Mouse (Mus musculus) embryonic facial prominence, embryonic 14.5 days (tissue): ENCODE data around the gene Neo1. TPM values are rescaled to one million over a fixed set of nuclear protein-coding genes. Genes with fewer than 3 reads are reported as not detected.

Source experiments
- ATAC-seq: fragments of 200-750 bp; cut with Nextera tagmentation; 2 replicates; pipeline ENCODE4 v1.8.0; 2017; ENCODE audit warnings: low read depth, moderate number of reproducible peaks, moderate TSS enrichment
- DNase-seq: peaks from one replicate; pipeline ENCODE4 v3.0.0-alpha.2; 2015; ENCODE audit warnings: low spot score
- H3K27ac ChIP-seq: fragments of 300-500 bp; sonication (generic); replicated peaks from 2 replicates; pipeline ENCODE4 v1.5.1; 2014; ENCODE audit warnings: low read depth, mild to moderate bottlenecking, low read length, moderate library complexity
- H3K27me3 ChIP-seq: fragments of 300-500 bp; sonication (generic); replicated peaks from 2 replicates; pipeline ENCODE4 v1.6.1; 2014; ENCODE audit warnings: low read length; ENCODE audit not compliant: control insufficient read depth, insufficient read depth
- H3K36me3 ChIP-seq: fragments of 300-500 bp; sonication (generic); 2 replicates; pipeline ENCODE4 v1.6.1; 2014; ENCODE audit warnings: low read length, mixed read lengths; ENCODE audit not compliant: control insufficient read depth, insufficient read depth
- H3K4me1 ChIP-seq: fragments of 300-500 bp; sonication (generic); 2 replicates; pipeline ENCODE4 v1.6.1; 2014; ENCODE audit warnings: antibody characterized with exemption, low read length; ENCODE audit not compliant: control insufficient read depth, insufficient read depth
- H3K4me2 ChIP-seq: fragments of 300-500 bp; sonication (generic); 2 replicates; pipeline ENCODE4 v1.6.1; 2014; ENCODE audit warnings: low read depth, mild to moderate bottlenecking, low read length, moderate library complexity, mixed read lengths
- H3K4me3 ChIP-seq: fragments of 300-500 bp; sonication (generic); 2 replicates; pipeline ENCODE4 v1.5.1; 2014; ENCODE audit warnings: low read depth, mild to moderate bottlenecking, low read length
- H3K9ac ChIP-seq: fragments of 300-500 bp; sonication (generic); 2 replicates; pipeline ENCODE4 v1.6.1; 2014; ENCODE audit warnings: low read depth, mild to moderate bottlenecking, low read length, moderate library complexity, mixed read lengths
- H3K9me3 ChIP-seq: fragments of 300-500 bp; sonication (generic); 2 replicates; pipeline ENCODE4 v1.6.1; 2016; ENCODE audit warnings: low read length; ENCODE audit not compliant: control insufficient read depth
- WGBS: fragments of 180-500 bp; shearing (Covaris S2); extraction: QIAGEN DNeasy Blood & Tissue Kit; methylation state at CpG from one replicate; pipeline ENCODE4 v1.1.7; 2014; 5-methylcytosine and 5-hydroxymethylcytosine counted together
- polyA plus RNA-seq: library from polyadenylated mRNA; unstranded; fragments of >200 nt; fragmentation: Nextera tagmentation; extraction: Ambion mirVana; gene quantifications from 2 replicates; pipeline ENCODE4 v1.2.1, GENCODE M21; 2014

The Neo1 gene
- polyA plus RNA-seq, 1 experiment from 2014 or later = 43.1 TPM

DNA sequence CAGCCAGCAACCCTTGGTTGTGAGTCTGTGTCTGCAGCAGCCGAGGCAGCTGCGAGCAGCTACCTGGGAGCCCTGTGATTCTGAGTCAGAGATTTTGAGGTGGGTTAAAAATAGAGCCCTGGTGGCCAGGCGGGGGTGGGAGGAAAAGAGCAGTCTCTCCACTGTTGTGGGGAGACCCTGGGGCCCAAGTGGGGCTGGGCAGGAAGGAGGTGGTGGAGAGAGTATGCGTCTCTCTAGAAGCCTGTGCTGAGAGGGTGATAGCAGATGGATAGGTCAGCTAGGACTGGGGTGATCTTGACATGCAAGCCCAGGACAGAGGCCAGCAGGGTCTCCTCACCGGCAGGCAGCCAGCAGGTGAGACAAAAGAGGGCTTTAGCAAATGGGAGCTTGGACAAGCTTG, 199.1 kb downstream of the Neo1 start:
- no peak overlapping the region for H3K27ac ChIP-seq

DNA sequence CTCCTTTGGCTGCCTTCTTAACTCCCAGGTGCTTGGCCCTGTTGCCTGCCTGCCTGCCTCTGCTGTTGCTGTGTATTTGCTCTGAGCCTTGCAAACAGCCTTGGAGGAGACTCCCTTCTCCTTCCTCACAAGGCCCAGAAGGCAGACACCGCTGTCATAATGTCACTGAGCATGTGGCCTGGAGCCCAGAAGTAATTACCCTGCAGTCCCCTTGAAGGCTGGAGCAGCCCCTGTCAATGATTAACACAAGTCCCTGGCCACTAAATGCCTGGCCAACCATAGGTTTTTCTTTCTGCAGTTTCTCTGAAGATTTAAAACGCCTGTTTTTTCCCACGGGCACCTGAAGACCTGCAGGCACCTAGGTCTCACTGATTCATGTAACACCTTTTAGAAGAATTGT, 203.3 kb downstream of the Neo1 start:
- H3K27ac ChIP-seq = no peak overlapping the region
- no peaks in the 10 kb centered on the region for H3K9me3 ChIP-seq
- no peak overlapping the region for H3K9ac ChIP-seq
- no peaks in the 10 kb centered on the region for H3K36me3 ChIP-seq
- H3K4me1 ChIP-seq = no peaks in the 10 kb centered on the region
- 63% methylated on average over 3 of the region's 3 CpGs for WGBS
- no peak overlapping the region for H3K4me3 ChIP-seq
- no peak overlapping the region for H3K4me2 ChIP-seq
- no peaks in the 10 kb centered on the region for H3K27me3 ChIP-seq
- DNase-seq (no peak), ATAC-seq (no peak)

More for the DNA sequence above, 199.1 kb downstream of the Neo1 start:
- ATAC-seq (no peak), DNase-seq (no peak)
- H3K36me3 ChIP-seq = no peaks in the 10 kb centered on the region
- no peaks in the 10 kb centered on the region for H3K27me3 ChIP-seq
- H3K4me3 ChIP-seq = no peak overlapping the region
- no peak overlapping the region for H3K4me2 ChIP-seq
- no peaks in the 10 kb centered on the region for H3K4me1 ChIP-seq
- WGBS = 64% methylated on average over 5 of the region's 5 CpGs
- no peaks in the 10 kb centered on the region for H3K9me3 ChIP-seq
- no peak overlapping the region for H3K9ac ChIP-seq

- no peaks in the 10 kb centered on the region for H3K36me3 ChIP-seq
- no peak for ATAC-seq
- no peaks in the 10 kb centered on the region for H3K9me3 ChIP-seq
- H3K4me2 ChIP-seq = no peak overlapping the region
- 53% methylated on average over 4 of the region's 4 CpGs for WGBS
- no peak overlapping the region for H3K27ac ChIP-seq
- no peak overlapping the region for H3K9ac ChIP-seq
- no peak overlapping the region for H3K4me3 ChIP-seq
- no peaks in the 10 kb centered on the region for H3K4me1 ChIP-seq
- no peak for DNase-seq
- H3K27me3 ChIP-seq = peaks cover 16% of the 10 kb centered on the region
Measured at GRCm38 (mm10) chr9:58829627-58830026, 206.6 kb downstream of the Neo1 start.

Other genes with a start within 250 kb of the Neo1 start
- gene Hcn4, start 213.0 kb downstream of the Neo1 start, polyA plus RNA-seq = 0.26 and 0.42 TPM in 2 replicates